Mouse (Mus musculus): ENCODE measurements around the gene Epb42.
"Not testable (repeated sequence)": the region's sequence is repeated elsewhere in the genome, so short reads cannot be mapped to it uniquely, and the experiment has no call there.

Epb42 gene

DNA sequence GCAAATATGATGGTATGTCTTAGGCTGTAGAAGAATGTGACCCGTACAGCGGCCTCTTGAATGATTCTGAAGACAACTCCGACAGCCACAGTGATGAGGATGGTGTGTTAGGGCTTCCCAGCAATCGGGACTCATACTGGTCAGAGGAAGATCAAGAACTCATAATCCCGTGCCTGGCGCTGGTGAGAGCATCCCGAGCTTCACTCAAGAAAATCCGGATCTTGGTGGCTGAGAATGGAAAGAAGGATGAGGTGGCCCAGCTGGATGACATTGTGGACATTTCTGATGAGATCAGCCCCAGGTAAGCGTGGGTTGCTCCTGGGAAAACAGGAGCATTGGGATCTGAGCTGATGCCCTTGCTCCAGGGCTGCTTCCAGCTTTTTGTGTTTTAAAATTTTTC, 24.2 kb downstream of the Epb42 start:
- in situ Hi-C loops (cut with MboI; ENCODE audit: low pct_unique_long_range_greater_than_20kb in 1 of 2, low sequenced_read_pairs in 2 of 2, unreplicated experiment in 1 of 2) = no loop called here

DNA sequence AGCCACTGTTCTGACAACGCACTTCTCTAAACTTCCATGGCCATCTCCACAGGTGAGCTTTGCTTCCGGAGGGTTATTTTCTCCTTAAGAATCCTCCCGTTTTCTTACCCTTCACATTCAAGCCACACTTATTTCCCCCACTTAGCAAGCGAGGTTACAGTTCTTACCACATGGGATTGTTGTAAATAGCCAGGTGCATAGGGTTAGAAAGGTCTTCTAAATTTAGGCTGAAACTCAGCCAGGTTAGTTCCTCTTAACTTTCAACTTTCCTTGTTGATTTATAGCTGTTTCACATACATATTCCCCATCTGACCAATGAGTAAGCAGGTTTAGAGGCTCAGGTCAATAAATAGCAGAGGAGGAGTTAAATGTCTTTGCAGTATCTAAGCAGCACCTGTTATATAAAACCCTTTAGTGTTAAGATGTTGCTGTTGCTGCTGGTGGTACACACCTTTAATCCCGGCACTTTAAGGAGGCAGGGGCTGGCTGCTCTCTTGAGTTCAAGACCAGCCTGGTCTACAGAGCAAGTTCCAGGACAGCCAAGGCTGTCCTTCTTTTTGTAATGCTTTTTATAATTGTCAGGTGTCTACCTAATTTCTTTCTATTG, 27.7 kb downstream of the Epb42 start:
- in situ Hi-C loops (cut with MboI; ENCODE audit: low pct_unique_long_range_greater_than_20kb in 1 of 2, low sequenced_read_pairs in 2 of 2, unreplicated experiment in 1 of 2) = no loop called here

GRCm38 (mm10) chr2:121008664-121009007, 28.2 kb downstream of the Epb42 start:
- in situ Hi-C loops (cut with MboI; ENCODE audit: low pct_unique_long_range_greater_than_20kb in 1 of 2, low sequenced_read_pairs in 2 of 2, unreplicated experiment in 1 of 2) = no loop called here

DNA sequence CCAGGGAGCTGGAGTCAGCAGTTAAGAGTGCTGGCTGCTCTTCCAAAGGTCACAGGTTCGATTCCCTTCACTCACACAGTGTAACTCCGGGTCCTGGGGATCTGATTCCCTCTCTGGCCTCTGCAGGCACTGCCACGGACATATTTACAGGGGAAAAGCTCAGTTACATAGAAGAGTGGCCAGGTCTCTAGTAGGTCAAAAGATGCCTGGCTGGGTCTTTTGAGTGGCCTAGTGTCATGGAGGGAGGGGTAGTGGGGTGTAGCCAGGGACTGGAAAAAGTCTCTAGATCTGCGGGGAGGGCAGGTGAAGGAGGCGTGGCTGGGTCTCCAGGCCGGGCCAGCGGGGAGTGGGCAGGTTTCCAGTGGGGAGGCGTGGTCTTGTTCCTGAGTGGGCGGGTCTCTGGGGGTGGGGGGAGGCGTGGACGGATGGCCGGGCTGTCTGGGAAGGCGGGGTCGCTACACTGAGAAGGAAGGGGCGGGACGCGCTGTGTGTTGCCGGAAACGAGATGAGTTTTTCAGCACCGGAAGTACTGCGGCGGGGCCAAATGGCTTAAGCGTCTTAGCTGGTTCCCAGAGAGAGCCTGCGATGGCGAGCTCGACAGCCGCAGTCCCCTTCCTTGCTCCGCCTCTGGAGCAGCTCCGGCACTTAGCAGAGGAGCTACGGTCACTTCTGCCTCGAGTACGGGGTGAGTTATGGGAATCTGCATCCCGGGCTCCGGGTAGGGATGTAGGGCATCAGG, 28.8 kb downstream of the Epb42 start, which contains the start of gene Ccndbp1:
Ccndbp1 (plus strand) TSS at position 479 of the 739 bp plus-strand sequence.
- in situ Hi-C loops (cut with MboI; ENCODE audit: low pct_unique_long_range_greater_than_20kb in 1 of 2, low sequenced_read_pairs in 2 of 2, unreplicated experiment in 1 of 2) = no loop called here

DNA sequence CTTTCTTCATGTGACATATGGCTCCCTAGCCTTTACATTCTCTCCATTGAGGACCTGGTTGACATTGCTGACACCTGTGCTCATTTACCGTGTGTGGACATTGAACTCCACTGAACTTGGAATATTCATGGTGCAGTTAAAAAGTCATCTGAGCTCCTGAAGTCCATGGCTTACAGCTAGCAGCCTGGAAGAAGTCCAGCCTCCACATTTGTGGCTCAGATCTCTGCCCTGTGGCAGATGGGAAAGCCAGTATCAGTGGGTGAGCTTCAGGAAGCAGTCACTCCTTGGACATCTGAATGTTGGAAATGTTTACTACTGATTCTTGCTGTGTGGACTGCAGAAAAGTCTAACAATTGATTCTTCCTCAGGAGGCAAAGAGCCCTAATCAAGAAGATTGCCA, 29.9 kb downstream of the Epb42 start:
- in situ Hi-C loops (cut with MboI; ENCODE audit: low pct_unique_long_range_greater_than_20kb in 1 of 2, low sequenced_read_pairs in 2 of 2, unreplicated experiment in 1 of 2) = no loop called here

- in situ Hi-C loops (cut with MboI; ENCODE audit: low pct_unique_long_range_greater_than_20kb in 1 of 2, low sequenced_read_pairs in 2 of 2, unreplicated experiment in 1 of 2) = no loop called here
Measured at GRCm38 (mm10) chr2:121004018-121004811, 32.7 kb downstream of the Epb42 start.

GRCm38 (mm10) chr2:121003586-121003985, 33.3 kb downstream of the Epb42 start:
- in situ Hi-C loops (cut with MboI; ENCODE audit: low pct_unique_long_range_greater_than_20kb in 1 of 2, low sequenced_read_pairs in 2 of 2, unreplicated experiment in 1 of 2) = no loop called here

DNA sequence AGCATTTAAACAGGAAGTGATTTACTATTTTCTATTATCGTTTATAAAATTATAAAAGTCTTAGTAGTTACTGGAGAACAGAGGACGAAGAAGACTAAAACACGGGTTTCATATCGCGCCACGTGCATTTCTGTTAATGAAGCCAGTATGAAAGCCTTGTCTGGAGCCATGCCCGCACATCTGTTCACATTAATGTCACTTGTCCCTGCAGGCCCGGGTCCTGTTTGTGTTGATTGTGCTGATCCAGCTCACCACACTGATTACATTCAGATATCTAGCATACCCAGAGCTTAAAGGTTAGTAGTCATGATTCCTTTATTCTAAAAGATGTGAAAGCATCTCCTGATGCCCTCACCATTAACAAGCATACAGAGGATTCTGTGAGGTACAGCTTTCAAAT, 38.0 kb downstream of the Epb42 start:
- in situ Hi-C loops (cut with MboI; ENCODE audit: low pct_unique_long_range_greater_than_20kb in 1 of 2, low sequenced_read_pairs in 2 of 2, unreplicated experiment in 1 of 2) = no loop called here

DNA sequence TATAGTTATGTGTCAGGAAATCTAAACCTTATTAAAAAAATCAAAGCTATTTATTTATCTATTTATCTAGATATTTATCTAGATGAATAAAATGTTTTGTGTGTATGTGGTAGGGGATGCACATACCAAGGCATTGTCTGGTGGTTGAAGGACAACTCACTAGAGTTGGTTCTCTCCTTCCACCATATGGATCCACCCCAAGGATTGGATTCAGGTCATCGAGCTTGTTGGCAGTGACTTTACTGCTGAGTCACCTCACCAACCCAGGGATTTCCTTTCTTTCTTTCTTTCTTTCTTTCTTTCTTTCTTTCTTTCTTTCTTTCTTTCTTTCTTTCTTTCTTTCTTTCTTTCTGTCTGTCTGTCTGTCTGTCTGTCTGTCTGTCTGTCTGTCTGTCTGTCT, 40.3 kb downstream of the Epb42 start:
- in situ Hi-C loops (cut with MboI; ENCODE audit: low pct_unique_long_range_greater_than_20kb in 1 of 2, low sequenced_read_pairs in 2 of 2, unreplicated experiment in 1 of 2) = not testable (repeated sequence)

DNA sequence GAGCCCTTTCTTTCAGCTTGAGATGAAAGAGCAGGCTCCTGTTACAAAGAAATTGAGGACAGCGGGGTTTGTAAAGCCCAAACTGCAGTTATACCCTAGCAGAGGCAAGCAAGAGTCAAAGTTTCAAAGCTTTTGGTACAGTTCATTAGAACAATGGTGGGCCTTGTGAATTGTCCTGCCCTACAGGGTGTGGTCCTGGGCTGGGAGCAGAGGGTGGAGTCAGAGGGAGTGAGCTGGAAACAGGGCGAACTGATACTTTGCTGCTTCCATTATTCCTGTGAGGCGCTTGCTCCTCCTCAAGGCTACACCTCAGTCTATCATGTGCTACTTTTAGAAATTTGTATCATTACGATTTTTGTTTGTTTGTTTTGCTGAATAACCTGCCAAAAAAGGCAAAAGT, 45.7 kb downstream of the Epb42 start:
- in situ Hi-C loops (cut with MboI; ENCODE audit: low pct_unique_long_range_greater_than_20kb in 1 of 2, low sequenced_read_pairs in 2 of 2, unreplicated experiment in 1 of 2) = no loop called here

GRCm38 (mm10) chr2:120985241-120985640, 51.6 kb downstream of the Epb42 start:
- in situ Hi-C loops (cut with MboI; ENCODE audit: low pct_unique_long_range_greater_than_20kb in 1 of 2, low sequenced_read_pairs in 2 of 2, unreplicated experiment in 1 of 2) = loop anchor here in 1 of 2 experiments (10.0 kb wide), 1 partner anchor 100 kb away; the partner anchor contains the start of gene Tgm5

DNA sequence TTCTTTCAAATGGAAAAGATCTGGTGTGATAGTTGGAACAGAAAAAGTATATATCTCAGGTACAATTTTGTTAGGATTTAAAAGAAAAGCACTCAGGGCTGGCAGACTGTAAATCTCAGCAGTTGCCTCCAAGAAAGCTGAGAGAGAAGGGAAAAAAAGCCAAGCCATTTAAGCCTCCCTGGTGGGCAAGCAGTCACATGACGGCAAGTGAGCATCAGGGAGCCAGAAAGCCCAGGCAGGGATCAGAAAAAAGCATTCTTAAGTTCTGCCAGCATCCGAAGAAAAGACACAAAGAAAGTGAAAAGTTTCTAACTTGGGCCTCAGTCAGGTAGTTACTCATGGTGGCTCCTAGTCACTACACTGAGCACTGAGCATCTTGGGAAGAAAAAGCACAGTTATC, 53.3 kb downstream of the Epb42 start:
- in situ Hi-C loops (cut with MboI; ENCODE audit: low pct_unique_long_range_greater_than_20kb in 1 of 2, low sequenced_read_pairs in 2 of 2, unreplicated experiment in 1 of 2) = loop anchor here in 1 of 2 experiments (10.0 kb wide), 1 partner anchor 101 kb away; the partner anchor contains the start of gene Tgm5

GRCm38 (mm10) chr2:120980861-120981260, 56.0 kb downstream of the Epb42 start:
- in situ Hi-C loops (cut with MboI; ENCODE audit: low pct_unique_long_range_greater_than_20kb in 1 of 2, low sequenced_read_pairs in 2 of 2, unreplicated experiment in 1 of 2) = loop anchor here in 1 of 2 experiments (10.0 kb wide), 1 partner anchor 104 kb away; the partner anchor contains the start of gene Tgm5

GRCm38 (mm10) chr2:120979819-120980218, 57.1 kb downstream of the Epb42 start:
- in situ Hi-C loops (cut with MboI; ENCODE audit: low pct_unique_long_range_greater_than_20kb in 1 of 2, low sequenced_read_pairs in 2 of 2, unreplicated experiment in 1 of 2) = loop anchor here in 1 of 2 experiments (10.0 kb wide), 1 partner anchor 105 kb away; the partner anchor contains the start of gene Tgm5

GRCm38 (mm10) chr2:120978693-120979037, 58.2 kb downstream of the Epb42 start:
- in situ Hi-C loops (cut with MboI; ENCODE audit: low pct_unique_long_range_greater_than_20kb in 1 of 2, low sequenced_read_pairs in 2 of 2, unreplicated experiment in 1 of 2) = no loop called here

GRCm38 (mm10) chr2:120977926-120978692, 58.8 kb downstream of the Epb42 start:
- in situ Hi-C loops (cut with MboI; ENCODE audit: low pct_unique_long_range_greater_than_20kb in 1 of 2, low sequenced_read_pairs in 2 of 2, unreplicated experiment in 1 of 2) = no loop called here

DNA sequence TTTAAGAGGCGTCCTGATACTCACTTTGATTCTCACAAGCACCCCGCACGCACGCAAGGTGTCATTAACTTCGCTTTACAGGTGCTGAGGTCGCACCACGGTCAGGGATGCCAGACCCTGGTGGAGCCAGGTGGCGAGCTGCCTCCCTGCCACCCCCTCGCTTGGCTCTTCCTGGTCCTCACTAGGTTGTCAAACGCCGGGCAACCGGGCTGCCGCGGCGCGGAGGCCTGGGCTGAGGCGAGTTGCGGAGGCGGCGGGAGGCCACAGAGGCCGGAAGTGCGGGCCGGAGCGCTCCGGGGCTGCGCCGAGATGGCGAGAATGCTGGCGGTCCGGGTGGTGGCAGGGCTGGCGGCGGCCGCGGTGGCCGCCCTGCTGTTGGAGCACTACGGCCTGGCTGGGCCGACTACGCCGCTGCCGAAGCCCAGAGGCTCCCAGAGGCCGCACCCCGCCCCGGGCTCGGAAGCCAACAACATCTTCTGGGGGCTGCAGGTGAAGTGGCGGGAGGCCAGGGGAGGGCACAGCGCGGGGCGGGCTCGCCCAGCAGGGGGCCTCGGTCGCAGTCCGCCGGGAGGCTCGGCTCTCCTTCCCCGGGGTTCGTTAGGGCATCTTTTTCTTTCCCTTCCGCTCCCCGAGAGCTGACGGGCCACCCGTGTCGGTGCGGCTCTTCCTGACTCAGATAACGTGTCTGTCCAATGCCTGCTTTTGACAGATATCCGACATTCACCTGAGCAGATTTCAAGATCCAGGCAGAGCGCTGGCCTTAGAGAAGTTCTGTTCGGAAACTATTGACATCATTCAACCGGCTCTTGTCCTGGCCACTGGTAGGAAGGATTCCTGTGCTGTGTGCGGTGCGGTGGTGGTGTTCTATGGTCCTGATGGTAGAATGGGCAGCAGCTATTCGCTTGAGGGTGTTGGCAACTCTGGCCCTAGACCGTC, 59.6 kb downstream of the Epb42 start, which contains the start of gene Tmem62:
Tmem62 (plus strand) TSS at position 28 of the 936 bp plus-strand sequence.
- in situ Hi-C loops (cut with MboI; ENCODE audit: low pct_unique_long_range_greater_than_20kb in 1 of 2, low sequenced_read_pairs in 2 of 2, unreplicated experiment in 1 of 2) = no loop called here
